Mouse (Mus musculus) lung, postnatal 0 days (tissue): ENCODE results near the gene Hhipl2. TPM values are rescaled to one million over a fixed set of nuclear protein-coding genes. Genes with fewer than 3 reads are reported as not detected.
"Not testable (repeated sequence)": the region's sequence is repeated elsewhere in the genome, so short reads cannot be mapped to it uniquely, and the experiment has no call there.

Experiments used
- ATAC-seq: fragments of 200-750 bp; cut with Nextera tagmentation; 2 replicates; pipeline ENCODE4 v1.8.0; 2017; ENCODE audit warnings: moderate library complexity
- DNase-seq: peaks from one replicate; pipeline ENCODE4 v3.0.0-alpha.2; 2016; ENCODE audit warnings: low spot score
- H3K27ac ChIP-seq: fragments of 300-500 bp; sonication (generic); 2 replicates; pipeline ENCODE4 v1.5.1; 2014; ENCODE audit warnings: antibody characterized with exemption, mild to moderate bottlenecking, low read length, mixed read lengths
- H3K27me3 ChIP-seq: fragments of 300-500 bp; sonication (generic); replicated peaks from 2 replicates; pipeline ENCODE4 v1.6.1; 2014; ENCODE audit warnings: low read length, mixed read lengths; ENCODE audit not compliant: insufficient read depth
- H3K36me3 ChIP-seq: fragments of 300-500 bp; sonication (generic); 2 replicates; pipeline ENCODE4 v1.6.1; 2014; ENCODE audit warnings: low read length, mixed read lengths; ENCODE audit not compliant: insufficient read depth
- H3K4me1 ChIP-seq: fragments of 300-500 bp; sonication (generic); 2 replicates; pipeline ENCODE4 v1.6.1; 2014; ENCODE audit warnings: antibody characterized with exemption, low read depth, low read length, mixed read lengths; ENCODE audit not compliant: insufficient read depth
- H3K4me2 ChIP-seq: fragments of 300-500 bp; sonication (generic); replicated peaks from 2 replicates; pipeline ENCODE4 v1.6.1; 2014; ENCODE audit warnings: low read depth, mild to moderate bottlenecking, low read length, moderate library complexity, mixed read lengths
- H3K4me3 ChIP-seq: fragments of 300-500 bp; sonication (generic); 2 replicates; pipeline ENCODE4 v1.5.1; 2014; ENCODE audit warnings: low read depth, low read length
- H3K9ac ChIP-seq: fragments of 300-500 bp; sonication (generic); replicated peaks from 2 replicates; pipeline ENCODE4 v1.6.1; 2014; ENCODE audit warnings: low read depth, mild to moderate bottlenecking
- H3K9me3 ChIP-seq: fragments of 300-500 bp; sonication (generic); 2 replicates; pipeline ENCODE4 v1.6.1; 2016; ENCODE audit warnings: low read length, mixed read lengths
- CTCF ChIP-seq: IDR thresholded peaks from 2 replicates; pipeline ENCODE4 v1.5.1; 2016; ENCODE audit warnings: antibody characterized with exemption, mild to moderate bottlenecking
- EP300 ChIP-seq: IDR thresholded peaks from 2 replicates; pipeline ENCODE4 v1.6.1; 2016; ENCODE audit warnings: antibody characterized with exemption, mild to moderate bottlenecking, control low read depth
- WGBS: fragments of 180-500 bp; shearing (Covaris S2); extraction: QIAGEN DNeasy Blood & Tissue Kit; methylation state at CpG from one replicate; pipeline ENCODE4 v1.1.7; 2014; 5-methylcytosine and 5-hydroxymethylcytosine counted together
- polyA plus RNA-seq: library from polyadenylated mRNA; unstranded; fragments of >200 nt; fragmentation: Nextera tagmentation; extraction: Ambion mirVana; gene quantifications from 2 replicates; pipeline ENCODE4 v1.2.1, GENCODE M21; 2015

The Hhipl2 gene
- 0.06 TPM in 1 of 2 replicates, not detected in the other for polyA plus RNA-seq

DNA sequence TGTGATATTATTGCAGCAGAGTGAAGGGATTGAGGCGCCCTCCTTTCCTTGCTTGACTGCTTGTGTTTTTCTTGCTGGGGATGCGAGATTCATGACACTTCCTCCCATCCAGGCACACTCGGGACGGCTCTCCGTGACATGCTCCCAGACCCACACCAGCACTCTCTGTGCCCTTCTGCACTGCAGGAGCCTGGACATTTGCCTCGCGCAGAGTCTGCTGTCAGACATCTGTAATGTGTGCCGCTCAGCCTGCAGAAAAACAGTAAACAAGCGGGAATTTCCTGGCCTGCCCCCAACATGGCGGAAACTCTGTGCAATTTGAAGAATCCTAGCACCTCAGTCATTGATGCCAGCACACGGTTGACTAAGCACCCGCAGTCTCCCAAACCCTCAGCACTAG lies at the start of gene Hhipl2:
Gene Hhipl2 (plus strand): TSS at position 343 of the 400 bp plus-strand sequence.
- no peak within 1 kb of the TSS for H3K27ac ChIP-seq
- H3K27me3 ChIP-seq = no peaks in the 10 kb centered on the region
- TF ChIP-seq EP300 = no peak
- TF ChIP-seq CTCF = no peak
- WGBS = 49% methylated on average over 12 of the region's 12 CpGs
- no peak within 1 kb of the TSS for H3K4me3 ChIP-seq
- H3K4me1 ChIP-seq = no peaks in the 10 kb centered on the region
- no peak within 1 kb of the TSS for H3K4me2 ChIP-seq
- peak; percentile 21 for DNase-seq
- no peak within 1 kb of the TSS for H3K9ac ChIP-seq
- no peaks in the 10 kb centered on the region for H3K36me3 ChIP-seq
- ATAC-seq = peak; percentile 17; the same call in 1 of the 2 replicates
- no peaks in the 10 kb centered on the region for H3K9me3 ChIP-seq

GRCm38 (mm10) chr1:183368601-183369400 lies 49.2 kb upstream of the Hhipl2 start:
- Histone ChIP-seq H3K4me3 (peak overlapping the region; percentile 93), H3K36me3 (no peaks in the 10 kb centered on the region), H3K9me3 (no peaks in the 10 kb centered on the region), H3K4me2 (peak overlapping the region; percentile 99), H3K27ac (peak overlapping the region; percentile 47), H3K9ac (peak overlapping the region; percentile 96), H3K27me3 (no peaks in the 10 kb centered on the region), H3K4me1 (no peaks in the 10 kb centered on the region)
- DNase-seq = peak; percentile 40
- WGBS = 2% methylated on average over 55 of the region's 56 CpGs
- 0 out of 2 replicates have a peak, but pooled peaks have one; percentile 1 for TF ChIP-seq CTCF
- TF ChIP-seq EP300 = no peak
- peak; percentile 59 for ATAC-seq

DNA sequence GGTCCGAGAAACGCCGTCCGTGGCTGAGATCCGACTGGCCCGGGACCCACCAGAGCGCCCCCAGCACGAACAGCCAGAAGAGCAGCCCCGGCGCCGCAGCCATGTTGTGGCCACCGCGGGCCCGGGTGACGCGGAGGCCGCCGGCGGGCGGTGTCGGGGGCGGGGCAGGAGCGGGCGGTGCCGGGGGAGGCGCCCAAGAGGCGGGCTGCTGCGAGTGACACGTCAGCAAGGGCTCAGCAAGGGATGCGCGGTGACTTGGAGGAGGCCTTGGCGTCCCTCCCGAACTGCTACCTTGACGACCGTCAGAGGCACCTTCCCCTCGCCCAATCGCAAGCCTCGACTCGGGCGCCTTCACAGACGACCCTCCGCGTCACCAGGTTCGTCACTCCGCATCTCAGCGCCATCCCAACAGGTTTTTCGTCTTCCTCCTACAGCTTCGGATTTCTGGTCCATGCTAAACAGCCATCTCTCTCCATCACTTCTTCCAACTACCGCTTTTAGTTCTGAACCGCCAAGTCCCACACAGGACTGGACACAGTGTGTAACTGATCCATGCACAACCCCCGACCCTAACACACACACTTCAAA lies 48.5 kb upstream of the Hhipl2 start, which contains the start of gene Mia3:
Gene Mia3 (minus strand): TSS at position 127 of the 588 bp plus-strand sequence.
- DNase-seq = peak; percentile 96
- H3K9me3 ChIP-seq = no peaks in the 10 kb centered on the region
- TF ChIP-seq EP300 = no peak
- TF ChIP-seq CTCF = no peak
- H3K27me3 ChIP-seq = no peaks in the 10 kb centered on the region
- peak within 1 kb of the TSS; percentile 99 for H3K4me2 ChIP-seq
- peak; percentile 99 for ATAC-seq
- peak within 1 kb of the TSS; percentile 96 for H3K9ac ChIP-seq
- H3K27ac ChIP-seq = peak within 1 kb of the TSS; percentile 47
- WGBS = under 1% methylated on average over 33 of the region's 51 CpGs
- H3K4me3 ChIP-seq = peak within 1 kb of the TSS; percentile 93
- no peaks in the 10 kb centered on the region for H3K4me1 ChIP-seq
- H3K36me3 ChIP-seq = no peaks in the 10 kb centered on the region

DNA sequence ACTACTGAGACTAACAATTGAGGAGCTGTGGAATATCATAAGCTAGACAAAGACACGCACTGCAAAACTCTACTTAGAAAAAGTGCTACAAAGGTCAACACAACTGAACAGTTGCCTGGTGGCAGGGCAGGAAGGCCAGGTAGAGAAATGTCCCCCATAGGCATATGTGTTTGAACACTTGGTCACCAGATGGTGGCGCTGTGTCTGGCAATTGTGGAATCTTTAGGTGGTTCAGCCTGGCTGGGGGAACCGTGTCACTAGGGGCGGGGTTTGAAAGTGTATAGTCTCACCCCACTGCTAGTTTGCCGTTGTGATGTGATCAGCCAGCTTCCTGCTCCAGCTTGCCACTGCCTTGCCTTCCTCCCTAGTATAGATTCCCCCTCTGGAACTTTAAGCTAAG lies 43.3 kb upstream of the Hhipl2 start:
- WGBS = 83% methylated on average over 5 of the region's 5 CpGs
- no peak for ATAC-seq

DNA sequence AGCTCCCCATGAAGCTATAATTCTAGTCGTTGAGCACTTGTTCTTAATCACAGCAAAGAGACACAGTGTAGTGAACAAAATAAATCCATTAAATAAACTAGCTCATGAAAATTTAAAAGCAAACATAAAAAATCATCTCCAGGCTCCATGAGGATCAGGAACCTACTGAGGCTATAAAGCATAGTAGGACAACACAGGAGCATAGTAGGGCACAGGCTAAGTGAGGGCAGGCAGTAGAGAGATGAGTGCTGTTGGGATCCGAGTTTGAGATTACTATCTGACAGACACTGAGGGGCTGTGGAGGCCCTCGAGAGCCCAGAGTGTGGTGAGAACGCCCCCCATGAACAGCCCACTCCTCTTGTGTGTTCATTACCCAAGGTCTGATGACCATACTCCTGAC lies 41.0 kb upstream of the Hhipl2 start:
- no peak overlapping the region for H3K4me2 ChIP-seq
- no peak overlapping the region for H3K9ac ChIP-seq
- H3K9me3 ChIP-seq = no peaks in the 10 kb centered on the region
- no peak overlapping the region for H3K27ac ChIP-seq
- no peak for ATAC-seq
- TF ChIP-seq EP300 (no peak), CTCF (no peak)
- no peak for DNase-seq
- H3K4me3 ChIP-seq = no peak overlapping the region
- 78% methylated on average over 4 of the region's 4 CpGs for WGBS
- H3K36me3 ChIP-seq = no peaks in the 10 kb centered on the region
- no peaks in the 10 kb centered on the region for H3K27me3 ChIP-seq
- H3K4me1 ChIP-seq = no peaks in the 10 kb centered on the region

More for the DNA sequence above, 43.3 kb upstream of the Hhipl2 start:
- no peak for DNase-seq
- H3K4me1 ChIP-seq = no peaks in the 10 kb centered on the region
- H3K4me2 ChIP-seq = no peak overlapping the region
- no peak overlapping the region for H3K27ac ChIP-seq
- TF ChIP-seq EP300 (no peak), CTCF (0 out of 2 replicates have a peak, but pooled peaks have one; percentile 13)
- no peaks in the 10 kb centered on the region for H3K36me3 ChIP-seq
- H3K9me3 ChIP-seq = no peaks in the 10 kb centered on the region
- no peak overlapping the region for H3K9ac ChIP-seq
- no peak overlapping the region for H3K4me3 ChIP-seq
- H3K27me3 ChIP-seq = no peaks in the 10 kb centered on the region

GRCm38 (mm10) chr1:183378321-183378941 lies 39.6 kb upstream of the Hhipl2 start:
- no peaks in the 10 kb centered on the region for H3K27me3 ChIP-seq
- no peak overlapping the region for H3K4me2 ChIP-seq

DNA sequence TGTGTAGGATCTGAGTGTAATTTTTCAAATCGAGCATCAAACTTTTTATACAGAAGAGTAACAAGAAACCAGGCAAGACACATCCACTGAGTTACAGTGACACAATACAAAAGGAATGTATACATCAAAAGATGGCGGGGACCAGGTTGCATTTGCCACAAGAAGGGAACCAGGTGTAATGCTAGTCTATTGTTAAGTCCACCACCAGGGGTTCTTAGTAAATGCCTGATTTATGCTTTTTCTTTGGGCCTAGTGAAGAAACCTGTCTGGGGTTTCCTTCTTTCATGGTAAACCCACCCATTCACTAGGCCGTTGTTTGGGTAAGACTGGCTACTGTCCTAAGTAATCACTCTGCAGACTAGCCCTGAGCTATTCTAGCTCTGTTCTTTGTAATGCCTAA lies 38.6 kb upstream of the Hhipl2 start:
- H3K27me3 ChIP-seq, H3K27ac ChIP-seq, H3K4me2 ChIP-seq, H3K36me3 ChIP-seq, H3K4me3 ChIP-seq, H3K4me1 ChIP-seq, H3K9ac ChIP-seq, ATAC-seq, H3K9me3 ChIP-seq, DNase-seq: not testable (repeated sequence)
- WGBS = 91% methylated on average over 3 of the region's 3 CpGs

More at GRCm38 (mm10) chr1:183378321-183378941, 39.6 kb upstream of the Hhipl2 start:
- Histone ChIP-seq H3K27ac (no peak overlapping the region), H3K4me3 (no peak overlapping the region), H3K9me3 (no peaks in the 10 kb centered on the region), H3K4me1 (no peaks in the 10 kb centered on the region), H3K9ac (no peak overlapping the region), H3K36me3 (no peaks in the 10 kb centered on the region)
- no peak for TF ChIP-seq CTCF
- no peak for TF ChIP-seq EP300
- peak; percentile 66 for ATAC-seq
- WGBS = 65% methylated on average over 10 of the region's 10 CpGs
- DNase-seq = peak; percentile 62
